Mouse (Mus musculus) left cerebral cortex, adult 9 months (tissue): Measurements from ENCODE around the gene Smim4.

Experiments used
- DNase-seq, 2 experiments: peaks; one replicate each; pipeline ENCODE4 v3.0.0; 2022; ENCODE audit warnings: low spot score in 2 of 2

Gene Smim4

DNA sequence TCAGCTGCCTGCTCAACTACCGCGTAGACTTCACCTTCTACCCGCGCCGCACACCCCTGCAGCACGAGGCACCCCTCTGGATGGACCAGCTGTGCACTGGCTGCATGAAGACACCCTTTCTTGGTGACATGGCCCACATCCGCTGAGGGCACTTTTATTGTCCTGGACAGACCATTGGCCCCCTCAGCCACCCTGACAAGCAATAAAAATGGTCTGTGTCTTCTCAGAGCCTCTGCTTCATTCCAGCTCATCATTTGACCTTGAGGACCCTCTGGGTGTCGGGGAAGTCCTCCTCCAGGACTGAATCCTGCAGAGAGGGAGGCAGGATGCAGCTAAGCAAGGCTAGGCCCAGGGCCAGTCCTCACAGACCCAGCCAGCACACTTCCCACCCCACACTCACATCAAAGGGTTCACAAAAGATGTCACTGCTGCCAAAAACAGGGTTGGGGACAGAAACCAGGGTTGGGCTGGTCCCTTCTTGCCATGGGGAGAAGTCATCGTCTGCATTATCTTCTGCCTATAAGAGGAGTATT is 10.2 kb upstream of the Smim4 start:
- DNase-seq = no peak

DNA sequence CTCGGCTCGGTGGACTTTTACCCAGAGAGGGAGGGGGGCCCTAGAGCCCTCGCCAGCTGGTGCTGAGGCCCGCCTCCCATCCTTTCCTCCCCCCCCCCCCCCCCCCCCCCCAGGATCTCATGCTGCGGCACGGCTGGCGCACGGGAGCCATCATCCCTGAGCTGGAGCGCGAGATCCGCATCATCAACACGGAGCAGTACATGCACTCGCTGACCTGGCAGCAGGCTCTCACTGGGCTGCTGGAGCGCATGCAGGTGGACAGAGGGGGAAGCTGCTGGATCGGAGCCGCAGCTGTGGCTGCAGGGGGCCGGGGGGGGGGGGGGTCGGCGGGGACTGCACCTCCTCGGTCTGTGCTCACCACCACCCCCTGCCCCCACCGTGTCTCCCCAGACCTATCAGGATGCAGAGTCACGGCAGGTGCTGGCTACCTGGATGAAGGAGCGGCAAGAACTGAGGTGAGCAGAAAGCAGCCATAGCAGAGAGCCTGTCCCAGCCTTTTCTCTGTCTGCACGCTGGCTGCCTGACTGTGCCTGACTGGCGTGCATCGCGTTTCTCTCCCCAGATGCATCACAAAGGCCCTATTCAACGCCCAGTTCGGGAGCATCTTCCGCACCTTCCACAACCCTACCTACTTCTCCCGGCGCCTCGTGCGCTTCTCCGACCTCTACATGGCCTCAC is 9.6 kb upstream of the Smim4 start:
- DNase-seq = no peak

DNA sequence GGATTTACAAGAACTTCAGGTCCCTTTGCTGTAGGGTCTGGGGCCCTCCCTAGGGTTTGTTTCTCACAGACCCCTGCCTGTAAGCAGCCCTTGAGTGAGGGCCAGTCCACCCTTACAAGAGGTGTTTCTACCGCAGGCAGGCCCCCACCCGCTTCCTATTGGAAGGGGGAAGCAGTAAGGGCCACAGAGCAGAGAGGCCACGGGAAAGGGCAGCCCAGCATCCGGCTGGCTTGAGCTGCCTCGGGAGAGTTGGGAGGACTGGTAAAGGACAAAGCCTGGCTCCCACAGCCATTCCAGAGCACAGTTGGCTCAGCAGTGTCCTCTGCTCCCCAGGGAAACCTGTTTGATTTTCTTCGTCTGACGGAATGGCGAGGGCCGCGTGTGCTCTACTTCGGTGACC is 9.0 kb upstream of the Smim4 start:
- DNase-seq = no peak

GRCm38 (mm10) chr14:31137281-31137595 is 8.5 kb upstream of the Smim4 start:
- no peak for DNase-seq

DNA sequence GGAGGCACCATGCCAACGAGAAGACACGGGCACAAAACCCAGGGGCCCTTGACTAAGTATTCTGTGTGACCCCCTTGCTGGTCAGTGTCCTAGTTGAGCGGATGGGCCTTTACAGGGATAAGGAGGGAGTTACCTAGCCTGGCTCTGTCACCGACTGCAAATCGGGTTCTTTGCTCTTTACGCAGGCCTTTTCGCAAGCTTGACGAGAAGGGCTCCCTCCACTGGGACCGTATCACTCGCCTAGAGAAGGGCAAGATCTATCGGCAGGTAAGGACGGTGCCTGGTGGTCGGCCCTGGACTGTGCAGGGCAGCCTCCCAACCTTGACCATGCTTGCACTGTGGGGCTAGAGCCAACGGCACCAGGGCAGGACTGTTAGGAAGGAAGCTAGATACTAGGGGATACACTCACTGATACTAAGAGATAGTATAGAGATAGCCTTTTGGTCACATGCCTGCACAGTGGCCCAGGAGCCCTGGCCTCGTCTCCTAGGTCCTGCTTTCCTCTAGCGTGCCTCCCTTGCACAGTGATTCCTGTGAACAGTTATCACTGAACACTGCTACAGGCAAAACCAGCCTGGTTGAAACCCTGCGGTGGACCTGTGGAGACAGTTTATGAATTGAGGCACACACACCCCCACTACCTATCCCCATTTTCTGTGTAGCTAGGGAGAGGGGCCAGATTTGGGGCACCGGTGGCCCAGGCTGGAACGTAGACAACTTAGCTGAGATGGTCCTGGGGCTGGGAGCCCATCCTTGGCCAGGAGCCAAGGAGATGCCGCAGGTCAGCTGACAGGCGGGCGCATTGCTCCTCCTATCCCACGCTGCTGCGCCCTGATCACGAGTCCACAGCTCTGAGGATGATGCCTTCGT is 7.9 kb upstream of the Smim4 start:
- DNase-seq = no peak

- no peak for DNase-seq
Observed at GRCm38 (mm10) chr14:31135495-31136410, 7.0 kb upstream of the Smim4 start.

- no peak for DNase-seq
Observed at GRCm38 (mm10) chr14:31134015-31135000, 5.6 kb upstream of the Smim4 start.

- no peak for DNase-seq
Observed at GRCm38 (mm10) chr14:31133023-31133665, 4.4 kb upstream of the Smim4 start.

GRCm38 (mm10) chr14:31132491-31132975 is 3.8 kb upstream of the Smim4 start:
- no peak for DNase-seq

- DNase-seq = no peak
Observed at GRCm38 (mm10) chr14:31132031-31132430, 3.3 kb upstream of the Smim4 start.

DNA sequence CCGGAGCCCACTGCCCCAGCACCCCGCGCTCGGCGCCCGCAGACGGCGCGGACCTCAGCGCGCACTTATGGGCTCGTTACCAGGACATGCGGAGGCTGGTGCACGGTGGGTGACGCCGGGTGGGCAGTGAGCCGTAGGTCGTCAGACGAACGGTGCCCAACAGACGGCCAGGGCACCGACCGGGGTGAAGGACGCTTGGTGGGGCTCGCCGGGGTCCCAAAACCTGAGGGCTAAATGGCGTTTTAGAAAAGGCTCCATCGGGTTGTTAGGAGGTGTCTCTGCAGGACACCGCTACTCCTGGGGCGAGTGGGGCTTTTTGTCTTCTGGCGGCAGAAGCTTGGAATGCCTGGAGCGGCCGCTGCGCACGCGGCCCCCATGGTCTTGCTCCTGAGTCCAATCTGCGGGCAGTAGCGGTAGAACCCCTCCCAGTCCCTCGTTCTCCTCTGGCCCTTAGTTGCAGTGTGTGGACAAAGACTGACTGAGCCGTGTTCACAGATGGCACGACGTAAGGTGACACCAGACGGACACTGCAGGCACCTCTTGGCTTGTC is 2.6 kb upstream of the Smim4 start:
- no peak for DNase-seq

DNA sequence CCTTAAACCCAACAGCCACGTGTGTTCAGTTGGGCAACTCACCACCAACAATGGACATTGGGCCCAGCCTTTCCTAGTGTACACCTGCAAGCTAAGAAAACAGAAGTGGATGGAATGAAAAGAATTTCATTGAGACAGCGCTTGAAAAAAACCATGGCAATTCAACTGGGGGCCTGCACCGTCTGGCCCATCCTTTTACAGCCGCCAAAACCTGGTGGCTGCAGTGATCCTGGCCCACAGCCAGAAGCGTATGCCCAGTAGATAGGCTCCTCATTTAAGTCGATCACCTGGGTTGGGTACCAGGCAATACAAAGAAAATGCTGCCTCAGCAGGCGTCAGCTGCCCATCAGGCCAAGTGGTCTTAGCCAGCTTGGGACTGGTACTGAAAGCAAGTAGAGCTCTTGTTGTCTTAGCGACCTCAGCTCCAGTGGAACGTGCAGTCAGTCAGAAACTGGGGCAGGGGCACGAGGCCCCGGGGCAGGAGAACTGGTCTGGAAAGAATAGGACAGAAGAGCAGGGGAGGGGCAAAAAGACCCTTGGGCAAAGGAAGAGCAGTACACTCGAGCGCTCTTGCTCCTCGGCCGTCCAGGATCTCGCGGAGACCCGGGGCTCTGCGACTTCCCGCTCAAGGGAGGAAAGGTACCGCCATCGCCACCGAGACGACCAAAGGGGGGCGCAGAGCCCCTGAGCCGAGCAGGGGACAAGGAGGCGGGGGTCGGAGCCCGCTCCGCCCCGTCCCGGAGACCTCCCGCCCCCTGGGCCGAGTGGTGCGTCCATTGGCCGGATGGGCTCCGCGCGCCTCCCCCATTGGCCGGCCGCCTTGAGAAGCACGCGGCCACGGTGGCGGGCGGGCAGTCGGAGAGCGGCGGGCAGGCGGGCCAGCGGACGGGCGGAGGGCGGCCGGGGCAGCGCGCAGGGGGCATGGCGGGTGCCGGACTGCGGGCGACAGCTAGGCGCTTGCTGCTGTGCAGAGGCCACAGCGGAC is 1.8 kb upstream of the Smim4 start, which contains the start of gene Nt5dc2:
Nt5dc2 (plus strand) TSS at position 818 of the 985 bp plus-strand sequence.
- DNase-seq = peak in 1 of 2 experiments; percentile 47

DNA sequence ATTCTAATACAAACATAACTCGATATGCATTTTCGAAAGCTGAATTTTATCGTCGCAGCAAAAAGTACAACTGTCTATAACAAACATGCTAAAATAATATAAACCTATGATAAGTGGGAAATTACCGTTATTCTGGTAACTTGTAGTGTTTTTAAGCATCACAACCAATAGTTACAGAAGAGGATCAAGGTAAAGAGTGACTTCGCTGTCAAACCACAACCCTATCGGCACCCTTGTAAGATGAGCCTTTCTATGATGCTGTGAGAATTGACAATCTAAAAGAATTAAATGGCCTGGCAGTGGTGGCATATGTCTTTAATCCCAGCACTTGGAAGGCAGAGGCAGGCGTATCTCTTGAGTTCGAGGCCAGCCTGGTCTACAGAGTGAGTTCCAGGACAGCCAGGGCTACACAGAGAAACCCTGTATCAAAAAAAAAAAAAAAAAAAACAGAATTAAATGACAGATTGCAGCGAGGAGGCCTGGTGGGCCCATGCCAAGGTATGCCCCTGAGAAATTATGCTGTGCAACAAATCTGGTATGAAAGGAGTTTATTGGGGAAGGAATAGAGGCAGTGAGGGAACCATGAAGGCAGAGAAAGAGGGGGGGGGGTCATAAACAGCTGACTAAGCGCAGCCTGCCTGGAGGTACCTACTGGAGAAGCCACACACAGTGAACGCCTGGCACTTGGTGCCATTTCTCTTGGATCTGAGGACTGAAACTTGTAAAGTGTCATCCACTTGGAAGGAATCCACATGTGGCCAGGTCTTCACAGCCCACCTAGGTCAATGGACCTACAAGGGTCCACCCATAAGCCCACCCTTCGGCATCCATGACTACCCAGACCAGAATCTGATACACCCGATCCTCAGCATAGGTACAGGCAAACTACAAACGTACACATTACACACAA is 825 bp upstream of the Smim4 start:
- no peak for DNase-seq

- DNase-seq = no peak
Observed at GRCm38 (mm10) chr14:31128101-31128825, 493 bp downstream of the Smim4 start.

DNA sequence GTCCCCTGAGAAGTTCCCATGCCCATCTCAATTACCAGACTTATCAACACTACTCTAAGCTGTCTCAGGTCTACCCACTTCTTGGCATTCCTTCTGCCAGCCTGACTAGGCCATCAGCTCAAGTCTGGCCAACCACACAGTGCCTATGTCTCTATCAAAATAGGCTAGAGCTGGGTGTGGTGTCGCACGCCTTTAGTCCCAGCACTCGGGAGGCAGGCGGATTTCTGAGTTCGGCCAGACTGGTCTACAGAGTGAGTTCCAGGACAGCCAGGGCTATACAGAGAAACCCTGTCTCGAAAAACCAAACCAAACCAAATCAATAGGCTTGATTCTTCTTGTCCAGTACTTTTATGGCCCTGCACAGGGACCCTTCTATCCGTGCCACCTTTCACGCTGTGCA is 1.9 kb downstream of the Smim4 start:
- no peak for DNase-seq
